Mouse (Mus musculus) bone marrow macrophage, adult 2 months (primary cell): ENCODE measurements around the gene Heatr4.

Source experiments
- CTCF ChIP-seq: IDR thresholded peaks from 2 replicates; pipeline ENCODE4 v1.5.1; 2012; ENCODE audit warnings: low read depth, mild to moderate bottlenecking, low read length, moderate library complexity
- POLR2A ChIP-seq: IDR thresholded peaks from 2 replicates; pipeline ENCODE4 v1.6.1; 2012; ENCODE audit warnings: mild to moderate bottlenecking, low read depth, low read length, borderline replicate concordance

- no peak for TF ChIP-seq POLR2A
- no peak for TF ChIP-seq CTCF
Measured at GRCm38 (mm10) chr12:83916884-83917283, 67.8 kb downstream of the Heatr4 start.
